Mouse (Mus musculus): Measurements from ENCODE around the gene Cdc45.

DNA sequence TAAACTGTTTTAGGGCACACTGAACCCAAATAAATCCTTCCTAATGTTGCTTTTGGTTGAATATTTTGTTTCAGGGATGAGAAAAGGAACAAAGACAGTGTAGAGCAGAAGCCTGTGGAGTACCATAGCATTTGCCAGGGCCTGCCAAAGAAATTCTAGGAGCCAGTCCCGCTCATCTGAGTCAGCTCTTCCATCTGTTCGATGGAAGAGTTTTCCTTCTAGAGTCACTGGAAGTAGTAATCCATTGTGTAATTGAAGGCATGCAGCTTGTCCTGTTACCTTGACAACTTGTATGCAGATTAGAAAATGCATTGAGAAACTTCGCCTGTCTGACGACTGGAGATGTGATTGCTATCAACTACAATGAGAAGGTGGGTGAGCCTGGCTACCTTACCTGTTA, 11.1 kb upstream of the Cdc45 start:
- TF ChIP-seq CTCF (IDR thresholded peaks at IDR 0.05 in 2 of 3, conservative IDR thresholded peaks at IDR 0.05 in 1 of 3; ENCODE audit: control insufficient read depth in 1 of 3, insufficient read depth in 1 of 3, low read depth in 2 of 3, low read length in 3 of 3, poor library complexity in 1 of 3, severe bottlenecking in 1 of 3) (no peak), UBTF (IDR thresholded peaks at IDR 0.05; ENCODE audit: borderline replicate concordance, insufficient read depth, low read depth, low read length) (no peak), TCF12 (IDR thresholded peaks at IDR 0.05; ENCODE audit: low read depth, low read length) (no peak)
